Mouse (Mus musculus): Measurements from ENCODE around the gene Ywhab. TPM values are rescaled to one million over a fixed set of nuclear protein-coding genes. Genes with fewer than 3 reads are reported as not detected.

Ywhab gene
- polyA plus RNA-seq, 1 experiment = 39.1 TPM

DNA sequence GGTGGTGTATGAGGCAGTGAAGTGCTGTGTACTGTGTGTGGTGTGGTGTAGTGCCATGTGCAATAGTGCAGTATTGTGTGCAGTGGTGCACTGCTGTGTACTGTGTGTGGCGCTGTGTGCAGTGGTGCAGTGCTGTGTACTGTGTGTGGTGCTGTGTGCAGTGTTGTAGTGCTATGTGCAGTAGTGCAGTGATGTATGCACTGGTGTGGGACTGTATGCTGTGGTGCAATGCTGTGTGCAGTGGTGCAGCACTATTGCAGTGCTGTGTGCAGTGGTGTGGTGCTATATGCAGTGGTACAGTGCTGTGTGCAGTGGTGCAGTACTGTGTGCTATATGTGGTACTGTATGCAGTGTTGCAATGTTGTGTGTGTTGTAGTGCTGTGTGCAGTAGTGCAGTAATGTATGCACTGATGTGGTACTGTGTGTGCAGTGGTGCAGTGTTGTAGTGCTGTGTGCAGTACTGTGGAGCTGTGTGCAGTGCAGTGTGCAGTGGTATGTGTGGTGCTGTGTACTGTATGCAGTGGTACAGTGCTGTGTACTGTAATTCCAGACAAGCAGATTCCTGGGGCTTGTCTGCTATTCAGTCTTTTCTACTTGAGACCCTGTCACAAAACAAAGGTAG is 43.8 kb downstream of the Ywhab start:
- TF ChIP-seq CTCF (IDR thresholded peaks at IDR 0.05; ENCODE audit: borderline replicate concordance, control insufficient read depth, extremely low read depth, insufficient read depth, low read length, poor library complexity) (no peak), POLR2A (IDR thresholded peaks at IDR 0.05; ENCODE audit: control insufficient read depth, extremely low read depth, insufficient read depth, low read length, poor library complexity) (no peak)
- no peak overlapping the region for H3K27ac ChIP-seq (ENCODE audit: control insufficient read depth, insufficient read depth, low read length)
- H3K36me3 ChIP-seq (ENCODE audit: control insufficient read depth, insufficient read depth, low read length) = no peaks in the 10 kb centered on the region
- 100% methylated on average over 1 of the region's 1 CpGs for WGBS
- no peak for DNase-seq
- no peaks in the 10 kb centered on the region for H3K27me3 ChIP-seq (ENCODE audit: control insufficient read depth, insufficient read depth, low read length)
- no peaks in the 10 kb centered on the region for H3K4me1 ChIP-seq (replicated peaks; ENCODE audit: control insufficient read depth, insufficient read depth, low read length)
- no peak overlapping the region for H3K4me3 ChIP-seq (ENCODE audit: control insufficient read depth, insufficient read depth, low read length)

DNA sequence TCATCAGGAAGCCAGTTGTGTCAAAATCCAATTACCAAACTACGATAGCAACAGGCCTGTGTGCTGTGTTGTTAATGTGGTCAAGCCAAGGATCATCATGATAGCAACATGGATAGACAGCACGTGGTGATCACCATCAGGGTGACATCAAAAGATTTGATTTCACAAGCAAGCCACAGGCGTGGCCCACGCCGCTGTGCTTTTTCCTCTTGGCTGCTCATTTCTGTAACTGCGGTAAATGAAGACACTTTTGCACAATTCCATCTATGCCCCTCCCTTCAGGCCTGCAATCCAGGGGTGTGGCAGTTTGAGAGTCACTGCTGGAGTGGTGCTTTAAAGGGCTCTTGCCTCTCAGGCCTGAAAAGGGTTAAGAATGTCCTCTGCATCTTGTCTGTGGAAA is 46.2 kb downstream of the Ywhab start:
- WGBS = 78% methylated on average over 6 of the region's 6 CpGs
- H3K4me3 ChIP-seq (ENCODE audit: control insufficient read depth, insufficient read depth, low read length) = no peak overlapping the region

DNA sequence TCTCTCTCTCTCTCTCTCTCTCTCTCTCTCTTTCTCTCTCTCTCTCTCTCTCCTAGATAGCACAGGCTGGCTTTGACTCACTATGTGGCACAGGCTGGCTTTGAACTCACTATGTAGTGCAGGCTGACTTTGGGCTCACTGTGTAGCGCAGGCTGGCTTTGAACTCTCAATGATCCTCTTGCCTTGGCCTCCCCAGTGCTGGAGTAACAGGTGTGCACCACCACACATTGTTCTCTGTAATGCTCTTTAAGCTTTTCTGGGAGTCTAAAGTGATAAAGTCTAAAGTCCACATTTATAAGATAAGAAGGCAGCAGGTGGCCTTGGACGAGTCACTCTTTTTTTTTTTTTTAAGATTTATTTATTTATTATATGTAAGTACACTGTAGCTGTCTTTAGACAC is 46.8 kb downstream of the Ywhab start:
- DNase-seq = no peak
- 89% methylated on average over 2 of the region's 2 CpGs for WGBS
- H3K27ac ChIP-seq (ENCODE audit: control insufficient read depth, insufficient read depth, low read length) = no peak overlapping the region
- TF ChIP-seq POLR2A (IDR thresholded peaks at IDR 0.05; ENCODE audit: control insufficient read depth, extremely low read depth, insufficient read depth, low read length, poor library complexity) (no peak), CTCF (IDR thresholded peaks at IDR 0.05; ENCODE audit: borderline replicate concordance, control insufficient read depth, extremely low read depth, insufficient read depth, low read length, poor library complexity) (no peak)
- no peaks in the 10 kb centered on the region for H3K4me1 ChIP-seq (replicated peaks; ENCODE audit: control insufficient read depth, insufficient read depth, low read length)
- no peak overlapping the region for H3K4me3 ChIP-seq (ENCODE audit: control insufficient read depth, insufficient read depth, low read length)
- H3K36me3 ChIP-seq (ENCODE audit: control insufficient read depth, insufficient read depth, low read length) = no peaks in the 10 kb centered on the region
- no peaks in the 10 kb centered on the region for H3K27me3 ChIP-seq (ENCODE audit: control insufficient read depth, insufficient read depth, low read length)

More for the DNA sequence above, 46.2 kb downstream of the Ywhab start:
- DNase-seq = no peak
- H3K27ac ChIP-seq (ENCODE audit: control insufficient read depth, insufficient read depth, low read length) = no peak overlapping the region
- H3K36me3 ChIP-seq (ENCODE audit: control insufficient read depth, insufficient read depth, low read length) = no peaks in the 10 kb centered on the region
- TF ChIP-seq CTCF (IDR thresholded peaks at IDR 0.05; ENCODE audit: borderline replicate concordance, control insufficient read depth, extremely low read depth, insufficient read depth, low read length, poor library complexity) (no peak), POLR2A (IDR thresholded peaks at IDR 0.05; ENCODE audit: control insufficient read depth, extremely low read depth, insufficient read depth, low read length, poor library complexity) (no peak)
- H3K27me3 ChIP-seq (ENCODE audit: control insufficient read depth, insufficient read depth, low read length) = no peaks in the 10 kb centered on the region
- H3K4me1 ChIP-seq (replicated peaks; ENCODE audit: control insufficient read depth, insufficient read depth, low read length) = no peaks in the 10 kb centered on the region

DNA sequence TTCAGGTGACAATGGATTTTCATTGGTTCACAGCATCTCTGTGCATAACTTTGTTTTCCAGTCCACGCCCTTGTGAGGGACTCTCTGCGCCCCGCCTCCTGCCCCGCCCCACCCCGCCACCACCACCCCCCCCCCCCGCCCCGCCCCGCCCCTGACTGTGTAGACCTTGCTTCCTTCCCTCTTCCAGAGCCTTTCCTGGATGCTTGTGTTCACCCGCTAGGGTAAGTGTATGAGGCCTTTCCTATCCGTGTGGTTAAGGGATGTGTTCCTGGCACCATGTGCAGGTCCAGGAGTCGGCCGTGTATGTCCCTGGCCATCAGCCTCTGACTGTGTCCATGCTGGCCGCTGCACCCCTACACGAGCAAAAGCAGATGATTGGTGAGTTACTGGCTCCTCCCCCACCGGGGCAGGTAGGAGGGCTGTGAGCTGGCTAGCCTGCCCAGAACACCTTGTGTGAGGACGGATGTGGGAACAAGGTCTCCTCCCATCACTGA is 52.5 kb downstream of the Ywhab start:
- TF ChIP-seq POLR2A (IDR thresholded peaks at IDR 0.05; ENCODE audit: control insufficient read depth, extremely low read depth, insufficient read depth, low read length, poor library complexity) = no peak
- no peak for TF ChIP-seq CTCF (IDR thresholded peaks at IDR 0.05; ENCODE audit: borderline replicate concordance, control insufficient read depth, extremely low read depth, insufficient read depth, low read length, poor library complexity)
- Histone ChIP-seq H3K4me1 (replicated peaks; ENCODE audit: control insufficient read depth, insufficient read depth, low read length) (peaks cover 6% of the 10 kb centered on the region), H3K4me3 (ENCODE audit: control insufficient read depth, insufficient read depth, low read length) (peak overlapping the region; percentile 33), H3K27me3 (ENCODE audit: control insufficient read depth, insufficient read depth, low read length) (no peaks in the 10 kb centered on the region), H3K36me3 (ENCODE audit: control insufficient read depth, insufficient read depth, low read length) (peaks cover 8% of the 10 kb centered on the region; the same call in 1 of the 2 replicates), H3K27ac (ENCODE audit: control insufficient read depth, insufficient read depth, low read length) (no peak overlapping the region)
- 1% methylated on average over 16 of the region's 16 CpGs for WGBS
- peak; percentile 47 for DNase-seq

DNA sequence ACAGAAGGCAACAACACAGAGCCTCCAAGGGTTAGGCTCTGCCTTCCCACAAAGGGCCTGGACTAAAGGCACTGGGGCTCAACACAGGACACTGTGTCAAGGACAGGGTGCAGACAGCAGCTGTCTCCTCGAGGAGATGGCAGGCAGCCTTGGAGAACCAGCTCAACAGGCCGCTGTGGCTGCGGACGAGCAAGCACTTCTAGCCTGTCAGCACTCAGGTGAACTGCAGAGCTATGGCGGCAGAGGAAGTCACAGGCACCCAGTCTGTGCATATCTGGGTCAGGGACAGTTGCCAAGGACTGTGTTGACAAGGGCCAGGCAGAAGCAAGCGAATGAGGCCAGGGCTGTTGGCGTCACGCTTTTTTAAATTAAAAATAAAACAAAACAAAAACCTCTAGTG is 59.0 kb downstream of the Ywhab start:
- DNase-seq = peak; percentile 19
- TF ChIP-seq CTCF (IDR thresholded peaks at IDR 0.05; ENCODE audit: borderline replicate concordance, control insufficient read depth, extremely low read depth, insufficient read depth, low read length, poor library complexity) (no peak), POLR2A (IDR thresholded peaks at IDR 0.05; ENCODE audit: control insufficient read depth, extremely low read depth, insufficient read depth, low read length, poor library complexity) (no peak)
- WGBS = 81% methylated on average over 8 of the region's 8 CpGs
- Histone ChIP-seq H3K4me1 (replicated peaks; ENCODE audit: control insufficient read depth, insufficient read depth, low read length) (peaks cover 20% of the 10 kb centered on the region), H3K27ac (ENCODE audit: control insufficient read depth, insufficient read depth, low read length) (peak overlapping the region; percentile 90), H3K4me3 (ENCODE audit: control insufficient read depth, insufficient read depth, low read length) (0 out of 2 replicates have a peak overlapping the region, but pooled peaks have one; percentile 8), H3K27me3 (ENCODE audit: control insufficient read depth, insufficient read depth, low read length) (no peaks in the 10 kb centered on the region), H3K36me3 (ENCODE audit: control insufficient read depth, insufficient read depth, low read length) (peaks cover 57% of the 10 kb centered on the region)

DNA sequence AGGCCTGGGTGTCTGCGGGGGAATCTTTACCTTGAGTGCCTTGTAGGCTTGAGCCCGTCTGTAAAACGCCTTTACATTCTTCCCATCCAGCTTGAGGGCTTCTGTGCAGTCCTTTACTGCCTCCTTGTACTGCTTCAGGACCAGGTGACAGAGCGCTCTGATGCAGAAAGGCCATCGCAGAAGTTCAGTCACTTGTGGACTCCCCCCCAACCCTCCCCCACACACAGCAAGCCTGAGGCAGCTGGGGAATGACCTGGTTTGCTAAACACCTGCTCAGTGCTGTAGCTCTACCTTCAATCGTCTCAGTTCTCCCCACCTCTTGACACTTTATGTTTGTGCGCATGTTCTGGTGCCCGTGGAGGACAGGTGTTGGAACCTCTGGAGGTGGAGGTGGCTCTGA is 59.9 kb downstream of the Ywhab start:
- Histone ChIP-seq H3K4me3 (ENCODE audit: control insufficient read depth, insufficient read depth, low read length) (no peak overlapping the region), H3K27me3 (ENCODE audit: control insufficient read depth, insufficient read depth, low read length) (no peaks in the 10 kb centered on the region), H3K4me1 (replicated peaks; ENCODE audit: control insufficient read depth, insufficient read depth, low read length) (peaks cover 20% of the 10 kb centered on the region), H3K36me3 (ENCODE audit: control insufficient read depth, insufficient read depth, low read length) (peaks cover 65% of the 10 kb centered on the region), H3K27ac (ENCODE audit: control insufficient read depth, insufficient read depth, low read length) (peak overlapping the region; percentile 90)
- DNase-seq = peak; percentile 16
- WGBS = 69% methylated on average over 8 of the region's 8 CpGs
- TF ChIP-seq CTCF (IDR thresholded peaks at IDR 0.05; ENCODE audit: borderline replicate concordance, control insufficient read depth, extremely low read depth, insufficient read depth, low read length, poor library complexity) (no peak), POLR2A (IDR thresholded peaks at IDR 0.05; ENCODE audit: control insufficient read depth, extremely low read depth, insufficient read depth, low read length, poor library complexity) (no peak)
